Mouse (Mus musculus) lung, embryonic 16.5 days (tissue): ENCODE results near the gene Osbp2. TPM values are rescaled to one million over a fixed set of nuclear protein-coding genes. Genes with fewer than 3 reads are reported as not detected.
A peak's percentile ranks its signal among the peaks of the same experiment; 100 is the strongest.

Source experiments
- ATAC-seq: fragments of 200-750 bp; cut with Nextera tagmentation; 2 replicates; pipeline ENCODE4 v1.8.0; 2017; ENCODE audit warnings: low read depth, mild to moderate bottlenecking, moderate library complexity
- H3K27ac ChIP-seq: fragments of 300-500 bp; sonication (generic); 2 replicates; pipeline ENCODE4 v1.5.1; 2014; ENCODE audit warnings: mild to moderate bottlenecking, control low read depth, low read length
- H3K27me3 ChIP-seq: fragments of 300-500 bp; sonication (generic); 2 replicates; pipeline ENCODE4 v1.6.1; 2014; ENCODE audit warnings: low read depth, low read length, mixed read lengths; ENCODE audit not compliant: control insufficient read depth, insufficient read depth
- H3K36me3 ChIP-seq: fragments of 300-500 bp; sonication (generic); 2 replicates; pipeline ENCODE4 v1.6.1; 2014; ENCODE audit warnings: low read length; ENCODE audit not compliant: control insufficient read depth, insufficient read depth
- H3K4me1 ChIP-seq: fragments of 300-500 bp; sonication (generic); replicated peaks from 2 replicates; pipeline ENCODE4 v1.6.1; 2014; ENCODE audit warnings: low read length, mixed read lengths; ENCODE audit not compliant: control insufficient read depth, insufficient read depth
- H3K4me2 ChIP-seq: fragments of 300-500 bp; sonication (generic); 2 replicates; pipeline ENCODE4 v1.6.1; 2014; ENCODE audit warnings: low read depth, low read length, control low read depth
- H3K4me3 ChIP-seq: fragments of 300-500 bp; sonication (generic); 2 replicates; pipeline ENCODE4 v1.5.1; 2014; ENCODE audit warnings: mild to moderate bottlenecking, low read length, control low read depth
- H3K9ac ChIP-seq: fragments of 300-500 bp; sonication (generic); 2 replicates; pipeline ENCODE4 v1.6.1; 2014; ENCODE audit warnings: low read length, control low read depth
- H3K9me3 ChIP-seq: fragments of 300-500 bp; sonication (generic); 2 replicates; pipeline ENCODE4 v1.6.1; 2016; ENCODE audit warnings: low read length; ENCODE audit not compliant: control insufficient read depth
- WGBS: fragments of 180-500 bp; shearing (Covaris S2); extraction: QIAGEN DNeasy Blood & Tissue Kit; methylation state at CpG from one replicate; pipeline ENCODE4 v1.1.7; 2014; 5-methylcytosine and 5-hydroxymethylcytosine counted together
- polyA plus RNA-seq: library from polyadenylated mRNA; unstranded; fragments of >200 nt; fragmentation: Nextera tagmentation; extraction: Ambion mirVana; gene quantifications from 2 replicates; pipeline ENCODE4 v1.2.1, GENCODE M21; 2015

Osbp2 gene
- polyA plus RNA-seq, 1 experiment from 2014 or later: 0.23 TPM

GRCm38 (mm10) chr11:3775263-3775644, 88.4 kb downstream of the Osbp2 start:
- Histone ChIP-seq H3K27me3 (peaks cover 31% of the 10 kb centered on the region), H3K4me2 (no peak overlapping the region), H3K9me3 (no peaks in the 10 kb centered on the region), H3K4me3 (no peak overlapping the region), H3K27ac (no peak overlapping the region), H3K36me3 (no peaks in the 10 kb centered on the region), H3K4me1 (peaks cover 10% of the 10 kb centered on the region; the same call in 1 of the 2 replicates), H3K9ac (no peak overlapping the region)
- ATAC-seq: no peak
- 22% methylated on average over 4 of the region's 4 CpGs for WGBS

- Histone ChIP-seq H3K4me2 (peak overlapping the region; percentile 56), H3K9me3 (no peaks in the 10 kb centered on the region), H3K4me3 (peak overlapping the region; percentile 36), H3K27ac (no peak overlapping the region), H3K4me1 (peaks cover 10% of the 10 kb centered on the region; the same call in 1 of the 2 replicates), H3K36me3 (no peaks in the 10 kb centered on the region), H3K27me3 (peaks cover 31% of the 10 kb centered on the region), H3K9ac (no peak overlapping the region)
- ATAC-seq: peak; percentile 57
- 1% methylated on average over 47 of the region's 56 CpGs for WGBS
Measured at GRCm38 (mm10) chr11:3774463-3775262, 89.0 kb downstream of the Osbp2 start.

- 30% methylated on average over 6 of the region's 6 CpGs for WGBS
- Histone ChIP-seq H3K9ac (no peak overlapping the region), H3K36me3 (no peaks in the 10 kb centered on the region), H3K4me1 (peaks cover 10% of the 10 kb centered on the region; the same call in 1 of the 2 replicates), H3K27ac (no peak overlapping the region), H3K4me3 (peak overlapping the region; percentile 36; the same call in 1 of the 2 replicates), H3K9me3 (no peaks in the 10 kb centered on the region), H3K4me2 (peak overlapping the region; percentile 56), H3K27me3 (peaks cover 31% of the 10 kb centered on the region)
- no peak for ATAC-seq
Measured at GRCm38 (mm10) chr11:3773782-3774462, 89.8 kb downstream of the Osbp2 start.

DNA sequence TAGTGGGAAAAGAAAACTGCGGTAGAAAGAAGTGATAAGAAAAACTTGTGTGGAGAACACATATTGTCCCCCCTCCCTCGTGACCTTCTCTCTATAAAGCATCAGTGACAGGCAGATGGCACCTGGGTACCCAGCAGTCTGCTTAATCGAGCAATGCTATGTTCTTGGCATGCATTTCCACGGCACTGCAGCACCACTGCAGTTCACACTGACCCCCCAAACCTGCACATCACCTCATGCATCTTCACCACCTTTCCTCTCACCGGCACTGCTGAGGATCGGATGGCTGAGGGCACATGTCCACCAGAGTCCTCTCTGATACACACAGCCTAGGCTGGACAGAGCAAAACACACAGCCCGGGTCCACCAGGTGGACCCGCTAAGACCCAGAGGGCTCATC, 90.6 kb downstream of the Osbp2 start:
- Histone ChIP-seq H3K4me2 (no peak overlapping the region), H3K27ac (no peak overlapping the region), H3K27me3 (peaks cover 31% of the 10 kb centered on the region), H3K9me3 (no peaks in the 10 kb centered on the region), H3K4me3 (no peak overlapping the region), H3K4me1 (peaks cover 10% of the 10 kb centered on the region; the same call in 1 of the 2 replicates), H3K36me3 (no peaks in the 10 kb centered on the region), H3K9ac (no peak overlapping the region)
- 69% methylated on average over 8 of the region's 8 CpGs for WGBS
- ATAC-seq: no peak

GRCm38 (mm10) chr11:3771348-3771747, 92.4 kb downstream of the Osbp2 start:
- peaks cover 31% of the 10 kb centered on the region for H3K27me3 ChIP-seq
- no peak overlapping the region for H3K27ac ChIP-seq
- H3K4me1 ChIP-seq: peaks cover 10% of the 10 kb centered on the region; the same call in 1 of the 2 replicates
- no peak overlapping the region for H3K9ac ChIP-seq
- H3K9me3 ChIP-seq: no peaks in the 10 kb centered on the region
- H3K4me3 ChIP-seq: no peak overlapping the region
- WGBS: 54% methylated on average over 6 of the region's 6 CpGs
- H3K36me3 ChIP-seq: no peaks in the 10 kb centered on the region
- no peak overlapping the region for H3K4me2 ChIP-seq
- no peak for ATAC-seq

- Histone ChIP-seq H3K9me3 (no peaks in the 10 kb centered on the region), H3K27ac (no peak overlapping the region), H3K36me3 (no peaks in the 10 kb centered on the region), H3K4me3 (no peak overlapping the region), H3K27me3 (peaks cover 8% of the 10 kb centered on the region), H3K4me1 (no peaks in the 10 kb centered on the region), H3K4me2 (no peak overlapping the region), H3K9ac (no peak overlapping the region)
- no peak for ATAC-seq
- WGBS: 74% methylated on average over 5 of the region's 5 CpGs
Measured at GRCm38 (mm10) chr11:3767830-3768229, 95.9 kb downstream of the Osbp2 start.

- 83% methylated on average over 8 of the region's 8 CpGs for WGBS
- H3K27ac ChIP-seq: no peak overlapping the region
- no peaks in the 10 kb centered on the region for H3K4me1 ChIP-seq
- H3K9ac ChIP-seq: no peak overlapping the region
- no peaks in the 10 kb centered on the region for H3K9me3 ChIP-seq
- no peaks in the 10 kb centered on the region for H3K36me3 ChIP-seq
- no peak for ATAC-seq
- H3K27me3 ChIP-seq: peaks cover 16% of the 10 kb centered on the region
- no peak overlapping the region for H3K4me3 ChIP-seq
- no peak overlapping the region for H3K4me2 ChIP-seq
Measured at GRCm38 (mm10) chr11:3766964-3767363, 96.7 kb downstream of the Osbp2 start.

DNA sequence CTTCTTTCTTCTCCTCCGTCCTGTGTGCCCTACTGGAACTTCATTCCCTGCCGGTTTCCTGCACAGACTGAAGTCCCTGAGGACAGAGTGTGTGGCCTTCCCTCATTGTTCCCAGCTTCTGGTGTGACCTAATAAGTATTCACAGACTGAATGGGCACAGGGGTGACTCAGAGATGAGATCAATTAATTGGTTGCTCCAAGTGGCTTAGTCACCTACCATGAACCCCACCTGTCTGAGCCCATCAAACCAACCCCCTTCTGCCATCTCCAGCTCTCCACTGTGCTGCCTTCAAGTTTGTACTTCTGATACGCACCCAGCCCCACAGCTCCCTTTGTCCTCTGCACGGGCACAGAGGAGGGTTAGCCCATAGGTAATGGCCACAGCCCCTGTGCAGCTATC, 99.4 kb downstream of the Osbp2 start:
- no peak for ATAC-seq

DNA sequence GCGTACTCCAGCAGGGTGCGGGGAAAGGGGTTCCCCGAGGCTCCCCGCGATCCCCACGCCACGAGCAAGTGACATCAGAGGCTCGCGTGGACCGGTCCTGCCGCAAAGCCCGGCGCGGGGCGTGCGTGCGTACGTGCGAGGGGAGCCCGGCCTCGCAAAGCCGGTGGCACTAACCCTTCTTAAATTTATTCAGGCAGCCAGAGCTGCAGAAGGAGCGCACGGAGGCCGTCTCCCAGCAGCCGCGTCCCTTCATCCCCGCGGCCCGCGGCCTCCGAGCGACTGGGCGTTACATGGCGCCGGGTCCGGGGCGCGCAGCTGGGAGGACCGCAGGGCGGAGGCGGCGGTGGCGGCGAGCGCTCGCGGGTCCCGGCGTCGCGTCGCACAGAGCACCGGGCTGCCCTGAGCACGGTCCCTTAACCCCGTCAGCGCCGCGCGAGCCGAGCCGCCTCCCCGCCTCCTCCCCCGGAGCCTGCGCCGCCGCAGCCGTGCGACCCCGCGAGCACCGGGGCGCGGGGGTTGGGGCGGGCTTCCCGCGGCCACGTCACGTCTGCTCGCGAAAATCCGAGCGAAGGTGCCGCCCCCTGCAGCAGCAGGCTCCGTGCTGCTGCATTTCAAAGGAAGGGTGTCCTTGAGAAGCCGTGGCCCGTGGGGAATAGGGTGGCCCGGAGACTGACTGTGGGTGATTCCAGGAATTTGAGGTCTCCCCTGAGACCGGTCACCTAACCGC, 101.8 kb downstream of the Osbp2 start:
- no peaks in the 10 kb centered on the region for H3K4me1 ChIP-seq
- no peaks in the 10 kb centered on the region for H3K36me3 ChIP-seq
- peak; percentile 45 for ATAC-seq
- under 1% methylated on average over 80 of the region's 90 CpGs for WGBS
- H3K27me3 ChIP-seq: peaks cover 29% of the 10 kb centered on the region
- peak overlapping the region; percentile 45 for H3K9ac ChIP-seq
- H3K4me3 ChIP-seq: peak overlapping the region; percentile 55
- H3K27ac ChIP-seq: no peak overlapping the region
- H3K9me3 ChIP-seq: no peaks in the 10 kb centered on the region
- peak overlapping the region; percentile 89 for H3K4me2 ChIP-seq

More for the DNA sequence above, 99.4 kb downstream of the Osbp2 start:
- H3K4me2 ChIP-seq: no peak overlapping the region
- no peaks in the 10 kb centered on the region for H3K4me1 ChIP-seq
- no peaks in the 10 kb centered on the region for H3K36me3 ChIP-seq
- H3K27me3 ChIP-seq: peaks cover 29% of the 10 kb centered on the region
- H3K27ac ChIP-seq: no peak overlapping the region
- H3K9ac ChIP-seq: no peak overlapping the region
- H3K9me3 ChIP-seq: no peaks in the 10 kb centered on the region
- H3K4me3 ChIP-seq: no peak overlapping the region
- whole genome bisulfite sequencing: 60% methylated on average over 4 of the region's 4 CpGs
